Mouse (Mus musculus) liver, embryonic 14.5 days (tissue): ENCODE measurements around the gene Amhr2. TPM values are rescaled to one million over a fixed set of nuclear protein-coding genes. Genes with fewer than 3 reads are reported as not detected.

ENCODE experiments used
- ATAC-seq: fragments of 200-750 bp; cut with Nextera tagmentation; 2 replicates; pipeline ENCODE4 v1.8.0; 2017; ENCODE audit warnings: moderate number of reproducible peaks, mild to moderate bottlenecking, moderate library complexity; ENCODE audit not compliant: insufficient read depth
- DNase-seq, 3 experiments: peaks; one replicate each; pipeline ENCODE4 v3.0.0-alpha.2; 2012 to 2013; ENCODE audit warnings: low read depth in 3 of 3, low spot score in 3 of 3
- H3K27ac ChIP-seq: fragments of 300-500 bp; sonication (generic); 2 replicates; pipeline ENCODE4 v1.5.1; 2014; ENCODE audit warnings: moderate library complexity, mild to moderate bottlenecking, control low read depth, inconsistent platforms
- H3K27me3 ChIP-seq: fragments of 300-500 bp; sonication (generic); 2 replicates; pipeline ENCODE4 v1.6.1; 2014; ENCODE audit warnings: mild to moderate bottlenecking, low read length, moderate library complexity; ENCODE audit not compliant: control insufficient read depth, insufficient read depth
- H3K36me3 ChIP-seq: fragments of 300-500 bp; sonication (generic); replicated peaks from 2 replicates; pipeline ENCODE4 v1.6.1; 2014; ENCODE audit warnings: low read depth; ENCODE audit not compliant: control insufficient read depth, insufficient read depth
- H3K4me1 ChIP-seq, 2 experiments: fragments of 200-500 bp in 1 of 2; fragments of 300-500 bp in 1 of 2; sonication (generic) in 1 of 2; replicated peaks; 2 replicates each; pipeline ENCODE4 v1.6.1; 2012 to 2014; ENCODE audit warnings: antibody characterized with exemption in 1 of 2, inconsistent platforms in 1 of 2, low read length in 1 of 2; ENCODE audit not compliant: control insufficient read depth in 2 of 2, insufficient read depth in 2 of 2
- H3K4me2 ChIP-seq: fragments of 300-500 bp; sonication (generic); 2 replicates; pipeline ENCODE4 v1.6.1; 2014; ENCODE audit warnings: low read depth, mild to moderate bottlenecking, control low read depth, moderate library complexity
- H3K4me3 ChIP-seq, 2 experiments: fragments of 200-500 bp in 1 of 2; fragments of 300-500 bp in 1 of 2; sonication (generic) in 1 of 2; 2 replicates each; pipeline ENCODE4 v1.5.1; 2012 to 2014; ENCODE audit warnings: low read depth in 2 of 2, low read length in 2 of 2, mild to moderate bottlenecking in 2 of 2, control low read depth in 1 of 2, inconsistent platforms in 1 of 2, moderate library complexity in 1 of 2; ENCODE audit not compliant: insufficient read depth in 1 of 2
- H3K9ac ChIP-seq: fragments of 300-500 bp; sonication (generic); replicated peaks from 2 replicates; pipeline ENCODE4 v1.6.1; 2014; ENCODE audit warnings: mild to moderate bottlenecking, control low read depth, moderate library complexity
- H3K9me3 ChIP-seq: fragments of 300-500 bp; sonication (generic); 2 replicates; pipeline ENCODE4 v1.6.1; 2016; ENCODE audit warnings: low read length, mixed read lengths; ENCODE audit not compliant: control insufficient read depth
- CTCF ChIP-seq: IDR thresholded peaks from 2 replicates; pipeline ENCODE4 v1.5.1; 2016; ENCODE audit warnings: antibody characterized with exemption, low read depth, control low read depth
- EP300 ChIP-seq: IDR thresholded peaks from 2 replicates; pipeline ENCODE4 v1.6.1; 2016; ENCODE audit warnings: antibody characterized with exemption, low read depth
- WGBS: fragments of 180-500 bp; shearing (Covaris S2); extraction: QIAGEN DNeasy Blood & Tissue Kit; methylation state at CpG from one replicate; pipeline ENCODE4 v1.1.7; 2014; ENCODE audit not compliant: insufficient replicate concordance; 5-methylcytosine and 5-hydroxymethylcytosine counted together
- polyA plus RNA-seq, 2 experiments: library from polyadenylated mRNA; depleted of rRNA in 1 of 2; stranded (reverse) in 1 of 2; unstranded in 1 of 2; fragments of >200 nt; fragmentation: Nextera tagmentation in 1 of 2; extraction: Ambion mirVana in 1 of 2; gene quantifications; 2 replicates each; pipeline versions ENCODE4 v1.2.1 to v1.2.3; 2012 to 2014

The Amhr2 gene
- polyA plus RNA-seq, 2 experiments, result 0.06 to 0.11 TPM

DNA sequence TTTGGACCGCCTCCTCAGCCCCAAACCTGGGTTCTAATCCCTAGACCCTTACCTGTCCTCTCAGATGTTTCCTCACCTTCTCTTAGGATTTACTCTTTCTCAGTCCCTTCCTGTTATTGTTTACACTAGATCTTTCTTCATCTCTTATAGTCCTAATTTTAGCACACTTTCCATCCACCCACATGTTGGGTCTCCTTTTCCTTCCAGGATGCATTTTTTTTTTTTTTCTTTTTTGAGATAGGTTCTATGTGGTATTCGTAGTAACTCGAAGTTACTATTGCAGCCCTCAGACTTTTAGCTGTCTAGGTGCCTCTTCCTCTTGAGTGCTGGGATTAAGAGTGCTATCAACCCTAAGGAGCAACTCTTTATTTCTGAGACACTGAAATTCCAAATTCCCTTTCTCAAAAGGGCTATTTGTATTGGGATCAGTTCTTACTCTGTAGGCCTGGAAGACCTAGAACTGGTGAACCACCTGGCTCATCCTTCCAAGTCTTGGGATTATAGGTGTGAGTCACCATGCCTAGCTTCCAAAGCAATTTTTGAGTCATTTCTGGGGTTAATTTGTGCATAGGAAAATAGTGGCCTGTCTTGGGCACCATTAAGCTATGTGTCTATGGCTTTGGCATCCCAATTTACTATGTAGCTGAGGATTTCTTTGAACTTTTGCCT lies 38.1 kb upstream of the Amhr2 start:
- Histone ChIP-seq H3K27me3 (no peaks in the 10 kb centered on the region), H3K9ac (peak overlapping the region; percentile 92)

DNA sequence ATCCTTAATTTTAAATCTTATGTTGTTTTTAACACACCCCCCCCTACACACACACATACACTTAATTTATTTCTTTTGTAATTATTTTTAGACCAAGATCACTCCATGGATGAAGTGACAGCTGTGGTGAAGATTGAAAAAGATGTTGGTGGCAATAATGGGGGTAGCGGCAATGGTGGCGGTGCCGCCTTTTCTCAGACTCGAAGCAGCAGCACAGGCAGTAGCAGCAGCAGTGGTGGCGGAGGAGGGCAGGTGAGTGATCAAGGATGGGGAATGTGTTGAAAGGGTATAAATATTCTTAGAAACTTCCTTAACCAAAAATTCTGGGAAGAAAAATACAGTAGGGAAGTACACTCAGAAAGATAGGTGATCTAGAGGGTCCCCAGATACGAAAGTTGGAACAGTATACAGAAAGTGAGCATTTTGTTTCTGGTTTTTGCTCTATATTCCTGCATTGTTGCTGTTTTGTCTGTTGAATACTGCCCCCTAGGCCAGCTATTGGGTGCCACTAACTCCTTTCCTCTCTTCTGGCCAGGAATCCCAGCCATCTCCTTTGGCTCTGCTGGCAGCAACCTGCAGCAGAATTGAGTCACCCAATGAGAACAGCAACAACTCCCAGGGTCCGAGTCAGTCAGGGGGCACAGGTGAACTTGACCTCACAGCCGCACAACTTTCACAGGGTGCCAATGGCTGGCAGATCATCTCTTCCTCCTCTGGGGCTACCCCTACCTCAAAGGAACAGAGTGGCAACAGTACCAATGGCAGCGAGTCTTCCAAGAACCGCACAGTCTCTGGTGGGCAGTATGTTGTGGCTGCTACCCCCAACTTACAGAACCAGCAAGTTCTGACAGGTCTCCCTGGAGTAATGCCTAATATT lies 37.2 kb upstream of the Amhr2 start:
- Histone ChIP-seq H3K36me3 (peaks cover 49% of the 10 kb centered on the region), H3K9me3 (no peaks in the 10 kb centered on the region), H3K27ac (no peak overlapping the region), H3K9ac (no peak overlapping the region), H3K27me3 (no peaks in the 10 kb centered on the region), H3K4me2 (no peak overlapping the region; the same call in 1 of the 2 replicates), H3K4me3 (no peak overlapping the region), H3K4me1 (peaks cover 17 to 20% of the 10 kb centered on the region in 2 experiments)
- no peak for ATAC-seq
- no peak for DNase-seq
- TF ChIP-seq EP300 (no peak), CTCF (0 out of 2 replicates have a peak, but pooled peaks have one; percentile 23)
- 91% methylated on average over 10 of the region's 10 CpGs for WGBS

More for the DNA sequence above, 38.1 kb upstream of the Amhr2 start:
- Histone ChIP-seq H3K9me3 (no peaks in the 10 kb centered on the region), H3K36me3 (peaks cover 41% of the 10 kb centered on the region), H3K4me1 (peaks cover 17 to 21% of the 10 kb centered on the region in 2 experiments), H3K4me2 (peak overlapping the region; percentile 73), H3K4me3 (peak overlapping the region; percentile 58 to 79), H3K27ac (peak overlapping the region; percentile 88)
- DNase-seq (no peak), ATAC-seq (no peak)
- WGBS, result 7% methylated on average over 3 of the region's 3 CpGs
- no peak for TF ChIP-seq CTCF
- TF ChIP-seq EP300, result no peak

GRCm38 (mm10) chr15:102408558-102409130 lies 36.5 kb upstream of the Amhr2 start:
- TF ChIP-seq CTCF (no peak), EP300 (no peak)
- H3K4me1 ChIP-seq, result peaks cover 17 to 20% of the 10 kb centered on the region in 2 experiments
- no peak overlapping the region for H3K9ac ChIP-seq
- H3K9me3 ChIP-seq, result no peaks in the 10 kb centered on the region
- peak overlapping the region; percentile 8; the same call in 1 of the 2 replicates for H3K4me2 ChIP-seq
- peaks cover 55% of the 10 kb centered on the region for H3K36me3 ChIP-seq
- no peak for DNase-seq
- H3K27me3 ChIP-seq, result no peaks in the 10 kb centered on the region
- no peak for ATAC-seq
- WGBS, result 78% methylated on average over 2 of the region's 2 CpGs
- no peak overlapping the region for H3K4me3 ChIP-seq
- H3K27ac ChIP-seq, result no peak overlapping the region

DNA sequence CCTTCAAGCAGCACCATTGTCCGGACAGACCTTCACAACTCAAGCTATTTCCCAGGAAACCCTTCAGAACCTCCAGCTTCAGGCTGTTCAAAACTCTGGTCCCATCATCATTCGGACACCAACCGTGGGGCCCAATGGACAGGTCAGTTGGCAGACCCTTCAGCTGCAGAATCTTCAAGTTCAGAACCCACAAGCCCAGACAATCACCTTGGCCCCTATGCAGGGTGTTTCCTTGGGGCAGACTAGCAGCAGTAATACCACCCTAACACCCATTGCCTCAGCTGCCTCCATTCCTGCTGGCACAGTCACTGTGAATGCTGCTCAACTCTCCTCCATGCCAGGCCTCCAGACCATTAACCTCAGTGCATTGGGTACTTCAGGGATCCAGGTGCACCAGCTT lies 35.9 kb upstream of the Amhr2 start:
- Histone ChIP-seq H3K27ac (no peak overlapping the region), H3K4me1 (peaks cover 17 to 20% of the 10 kb centered on the region in 2 experiments), H3K4me2 (peak overlapping the region; percentile 11), H3K27me3 (no peaks in the 10 kb centered on the region), H3K4me3 (no peak overlapping the region), H3K9me3 (no peaks in the 10 kb centered on the region), H3K9ac (peak overlapping the region; percentile 10; the same call in 1 of the 2 replicates), H3K36me3 (peaks cover 55% of the 10 kb centered on the region)
- DNase-seq (no peak), ATAC-seq (no peak)
- WGBS, result 85% methylated on average over 3 of the region's 3 CpGs
- TF ChIP-seq EP300, result no peak
- TF ChIP-seq CTCF, result no peak

DNA sequence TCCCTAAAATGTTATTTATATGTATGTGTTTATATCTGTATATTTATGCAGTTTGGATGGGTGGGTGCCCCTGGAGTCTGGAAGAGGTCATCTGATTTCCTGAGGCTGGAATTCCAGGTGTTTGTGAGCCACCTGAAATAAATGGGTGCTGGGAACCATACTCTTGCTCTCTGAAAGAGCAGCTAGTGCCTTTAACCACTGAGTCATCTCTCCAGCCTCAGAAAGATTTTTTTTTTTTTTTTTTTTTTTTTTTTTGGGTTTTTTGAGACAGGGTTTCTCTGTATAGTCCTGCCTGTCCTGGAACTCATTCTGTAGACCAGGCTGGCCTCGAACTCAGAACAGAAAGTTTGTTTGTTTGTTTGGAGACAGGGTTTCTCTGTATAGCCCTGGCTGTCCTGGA lies 34.1 kb upstream of the Amhr2 start:
- ATAC-seq (no peak), DNase-seq (no peak)
- Histone ChIP-seq H3K4me1 (peaks cover 11 to 15% of the 10 kb centered on the region in 2 experiments), H3K4me2 (peak overlapping the region; percentile 48), H3K27me3 (no peaks in the 10 kb centered on the region), H3K36me3 (peaks cover 58% of the 10 kb centered on the region), H3K9me3 (no peaks in the 10 kb centered on the region), H3K4me3 (no peak overlapping the region), H3K9ac (no peak overlapping the region), H3K27ac (no peak overlapping the region)
- TF ChIP-seq EP300, result no peak
- TF ChIP-seq CTCF, result no peak
- WGBS, result 74% methylated on average over 1 of the region's 1 CpGs
